Mouse (Mus musculus): ENCODE data around the gene Ptk7. TPM values are rescaled to one million over a fixed set of nuclear protein-coding genes. Genes with fewer than 3 reads are reported as not detected.

Ptk7 gene
- total and polyA plus RNA-seq, 3 experiments = 0.01 to 0.05 TPM; not detected in 1

DNA sequence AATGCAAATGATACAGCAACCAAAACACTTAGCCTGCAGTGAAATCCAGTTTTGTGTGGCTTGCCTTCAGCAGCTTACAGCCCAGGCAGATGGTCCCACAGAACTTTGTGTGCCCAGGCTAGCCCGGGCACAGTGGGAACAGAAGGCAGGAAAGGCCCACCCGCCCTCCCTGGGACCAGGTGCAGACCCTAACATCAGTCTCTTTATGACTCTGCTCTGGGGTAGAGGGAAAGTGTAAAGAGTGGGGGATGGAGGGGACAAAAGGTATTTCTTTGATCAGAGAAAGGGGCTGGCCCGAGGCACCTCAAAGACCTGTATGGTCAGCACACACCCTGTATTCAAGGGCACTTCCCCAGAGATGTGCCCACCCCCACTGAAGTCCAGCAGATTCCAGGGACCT lies 16.1 kb downstream of the Ptk7 start:
- Histone ChIP-seq H3K4me3 (ENCODE audit: low read depth, low read length) (no peak overlapping the region), H3K27me3 (ENCODE audit: insufficient read depth, low read length) (peaks cover 28% of the 10 kb centered on the region), H3K9me3 (replicated peaks) (no peaks in the 10 kb centered on the region), H3K4me1 (ENCODE audit: insufficient read depth, low read depth, low read length) (no peaks in the 10 kb centered on the region), H3K36me3 (replicated peaks) (no peaks in the 10 kb centered on the region)
- no peak for TF ChIP-seq GATA1 (IDR thresholded peaks at IDR 0.05; ENCODE audit: borderline replicate concordance, low read length)
- no peak for TF ChIP-seq CTCF (IDR thresholded peaks at IDR 0.05; ENCODE audit: low read depth, low read length)
- TF ChIP-seq GATA2 (IDR thresholded peaks at IDR 0.05; ENCODE audit: borderline replicate concordance, low read depth, low read length) = no peak
- no peak for TF ChIP-seq POLR2AphosphoS5 (IDR thresholded peaks at IDR 0.05; ENCODE audit: insufficient replicate concordance, low read depth, low read length)
- TF ChIP-seq TAL1 (conservative IDR thresholded peaks at IDR 0.05; ENCODE audit: low read depth, low read length) = no peak
- no peak for ATAC-seq (ENCODE audit: extremely low read depth, insufficient number of reproducible peaks, low FRiP score, poor library complexity, severe bottlenecking)
- DNase-seq (ENCODE audit: low spot score) = no peak

GRCm38 (mm10) chr17:46612820-46613219 lies 16.5 kb downstream of the Ptk7 start:
- no peaks in the 10 kb centered on the region for H3K36me3 ChIP-seq (replicated peaks)
- TF ChIP-seq GATA1 (IDR thresholded peaks at IDR 0.05; ENCODE audit: borderline replicate concordance, low read length) (no peak), GATA2 (IDR thresholded peaks at IDR 0.05; ENCODE audit: borderline replicate concordance, low read depth, low read length) (no peak), POLR2AphosphoS5 (IDR thresholded peaks at IDR 0.05; ENCODE audit: insufficient replicate concordance, low read depth, low read length) (no peak)
- no peak overlapping the region for H3K4me3 ChIP-seq (ENCODE audit: low read depth, low read length)
- no peaks in the 10 kb centered on the region for H3K9me3 ChIP-seq (replicated peaks)
- no peaks in the 10 kb centered on the region for H3K4me1 ChIP-seq (ENCODE audit: insufficient read depth, low read depth, low read length)
- peaks cover 30% of the 10 kb centered on the region for H3K27me3 ChIP-seq (ENCODE audit: insufficient read depth, low read length)
- no peak for ATAC-seq (ENCODE audit: extremely low read depth, insufficient number of reproducible peaks, low FRiP score, poor library complexity, severe bottlenecking)
- no peak for DNase-seq (ENCODE audit: low spot score)

DNA sequence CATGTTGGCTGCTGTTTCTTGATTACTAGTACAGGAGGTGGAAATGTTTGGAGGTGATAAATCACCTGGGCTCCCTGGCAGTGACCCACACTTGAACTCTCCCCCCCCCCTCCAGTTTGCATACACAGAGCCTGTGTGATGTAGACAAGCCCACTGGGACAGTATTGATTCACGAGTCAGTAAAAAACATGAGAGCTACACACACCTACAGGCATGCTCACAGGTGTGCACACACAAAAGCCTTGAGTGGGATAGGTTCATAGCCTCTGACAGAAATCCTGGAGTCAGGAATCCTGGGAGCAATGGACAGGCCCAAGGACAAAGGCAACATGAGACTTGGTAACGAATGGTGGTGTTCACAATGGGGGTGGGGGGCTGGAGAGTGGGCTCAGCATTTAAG lies 17.1 kb downstream of the Ptk7 start:
- TF ChIP-seq GATA1 (IDR thresholded peaks at IDR 0.05; ENCODE audit: borderline replicate concordance, low read length) (no peak), GATA2 (IDR thresholded peaks at IDR 0.05; ENCODE audit: borderline replicate concordance, low read depth, low read length) (no peak), POLR2AphosphoS5 (IDR thresholded peaks at IDR 0.05; ENCODE audit: insufficient replicate concordance, low read depth, low read length) (no peak), TAL1 (conservative IDR thresholded peaks at IDR 0.05; ENCODE audit: low read depth, low read length) (no peak), CTCF (IDR thresholded peaks at IDR 0.05; ENCODE audit: low read depth, low read length) (no peak)
- H3K4me3 ChIP-seq (ENCODE audit: low read depth, low read length) = no peak overlapping the region
- ATAC-seq (ENCODE audit: extremely low read depth, insufficient number of reproducible peaks, low FRiP score, poor library complexity, severe bottlenecking) = no peak
- no peaks in the 10 kb centered on the region for H3K9me3 ChIP-seq (replicated peaks)
- H3K27me3 ChIP-seq (ENCODE audit: insufficient read depth, low read length) = peaks cover 25% of the 10 kb centered on the region
- H3K4me1 ChIP-seq (ENCODE audit: insufficient read depth, low read depth, low read length) = no peaks in the 10 kb centered on the region
- no peaks in the 10 kb centered on the region for H3K36me3 ChIP-seq (replicated peaks)
- DNase-seq (ENCODE audit: low spot score) = no peak

DNA sequence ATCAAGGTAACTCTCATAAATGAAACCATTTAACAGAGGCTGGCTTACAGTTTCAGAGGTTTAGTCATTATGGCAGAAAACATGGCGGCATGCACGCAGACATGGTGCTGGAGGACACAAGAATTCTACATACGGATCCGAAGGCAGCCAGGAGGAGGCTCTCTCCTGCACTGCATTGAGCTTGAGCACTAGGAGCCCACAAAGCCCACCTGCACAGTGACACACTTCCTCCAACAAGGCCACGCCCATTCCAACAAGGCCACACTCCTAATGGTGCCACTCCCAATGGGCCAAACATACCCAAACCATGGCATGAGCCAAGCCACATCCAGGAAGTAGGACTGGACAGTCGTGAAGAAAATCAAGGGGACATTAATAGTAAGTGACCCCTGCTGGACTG lies 18.0 kb downstream of the Ptk7 start:
- H3K27me3 ChIP-seq (ENCODE audit: insufficient read depth, low read length) = peaks cover 23% of the 10 kb centered on the region
- no peaks in the 10 kb centered on the region for H3K4me1 ChIP-seq (ENCODE audit: insufficient read depth, low read depth, low read length)
- no peak overlapping the region for H3K4me3 ChIP-seq (ENCODE audit: low read depth, low read length)
- no peaks in the 10 kb centered on the region for H3K9me3 ChIP-seq (replicated peaks)
- ATAC-seq (ENCODE audit: extremely low read depth, insufficient number of reproducible peaks, low FRiP score, poor library complexity, severe bottlenecking) (no peak), DNase-seq (ENCODE audit: low spot score) (no peak)
- H3K36me3 ChIP-seq (replicated peaks) = no peaks in the 10 kb centered on the region
- no peak for TF ChIP-seq GATA2 (IDR thresholded peaks at IDR 0.05; ENCODE audit: borderline replicate concordance, low read depth, low read length)

DNA sequence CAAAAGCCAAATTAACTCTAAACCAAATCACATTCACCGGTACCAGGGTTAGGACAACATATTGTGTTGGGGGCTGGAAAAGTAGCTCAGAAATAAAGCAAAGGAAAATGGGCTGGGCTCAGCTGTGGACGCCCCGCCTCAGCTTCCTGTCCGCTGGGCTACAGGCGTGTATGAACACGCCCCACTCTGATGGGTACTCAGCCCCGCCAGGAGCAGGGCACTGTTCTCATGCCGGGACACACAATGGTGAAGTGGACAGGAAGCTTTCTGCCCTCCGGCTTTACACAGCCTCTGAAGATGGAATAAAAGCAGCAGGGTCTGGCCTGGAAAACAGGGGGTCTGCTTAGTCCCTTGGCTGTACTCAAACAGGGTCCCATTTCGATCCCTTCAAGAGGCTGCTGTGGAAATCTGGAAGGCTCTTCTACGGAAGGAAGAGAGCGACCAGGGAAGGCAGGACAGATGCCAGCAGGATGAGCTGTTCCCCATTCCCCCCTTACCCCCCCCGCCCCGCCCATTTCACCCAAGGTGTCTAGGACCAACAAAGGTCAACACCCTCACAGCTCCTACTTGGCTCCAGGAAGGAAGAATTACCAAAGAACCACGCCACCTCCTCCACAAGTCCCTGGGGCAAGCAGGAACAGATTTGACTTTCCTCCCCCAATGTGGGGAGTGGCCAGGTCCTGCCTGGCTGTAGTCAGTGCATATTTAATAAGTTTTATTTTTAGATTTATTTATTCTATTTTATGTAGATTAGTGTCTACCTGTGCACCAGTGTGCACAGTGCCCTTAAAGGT lies 19.4 kb downstream of the Ptk7 start:
- TF ChIP-seq GATA2 (IDR thresholded peaks at IDR 0.05; ENCODE audit: borderline replicate concordance, low read depth, low read length) (no peak), TAL1 (conservative IDR thresholded peaks at IDR 0.05; ENCODE audit: low read depth, low read length) (no peak), POLR2AphosphoS5 (IDR thresholded peaks at IDR 0.05; ENCODE audit: insufficient replicate concordance, low read depth, low read length) (no peak), CTCF (IDR thresholded peaks at IDR 0.05; ENCODE audit: low read depth, low read length) (no peak), GATA1 (IDR thresholded peaks at IDR 0.05; ENCODE audit: borderline replicate concordance, low read length) (no peak)
- Histone ChIP-seq H3K36me3 (replicated peaks) (no peaks in the 10 kb centered on the region), H3K27me3 (ENCODE audit: insufficient read depth, low read length) (peaks cover 25% of the 10 kb centered on the region), H3K4me1 (ENCODE audit: insufficient read depth, low read depth, low read length) (no peaks in the 10 kb centered on the region), H3K9me3 (replicated peaks) (no peaks in the 10 kb centered on the region), H3K4me3 (ENCODE audit: low read depth, low read length) (no peak overlapping the region)
- DNase-seq (ENCODE audit: low spot score) = no peak
- no peak for ATAC-seq (ENCODE audit: extremely low read depth, insufficient number of reproducible peaks, low FRiP score, poor library complexity, severe bottlenecking)

DNA sequence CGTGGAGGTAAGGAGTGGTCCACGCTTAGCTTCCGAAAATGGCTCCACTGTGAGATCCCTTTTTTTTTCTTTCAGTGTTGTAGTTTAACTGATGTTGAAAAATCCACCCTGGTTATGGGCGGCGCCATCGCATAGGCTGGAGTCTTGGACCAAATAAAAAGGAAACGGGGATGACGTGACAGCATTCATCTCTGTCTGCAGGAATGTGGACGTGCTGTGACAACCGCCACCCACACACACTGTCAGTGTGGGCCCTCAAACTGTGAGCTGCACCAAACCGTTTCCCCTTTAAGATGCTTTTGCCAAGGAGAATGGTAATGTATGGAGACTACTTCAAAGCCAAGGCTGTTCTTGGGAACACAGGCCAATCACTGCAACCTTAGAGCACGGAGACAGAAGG lies 23.3 kb downstream of the Ptk7 start:
- Histone ChIP-seq H3K4me3 (ENCODE audit: low read depth, low read length) (no peak overlapping the region), H3K36me3 (replicated peaks) (no peaks in the 10 kb centered on the region), H3K27me3 (ENCODE audit: insufficient read depth, low read length) (peaks cover 20% of the 10 kb centered on the region), H3K9me3 (replicated peaks) (no peaks in the 10 kb centered on the region), H3K4me1 (ENCODE audit: insufficient read depth, low read depth, low read length) (no peaks in the 10 kb centered on the region)
- no peak for TF ChIP-seq GATA1 (IDR thresholded peaks at IDR 0.05; ENCODE audit: borderline replicate concordance, low read length)
- ATAC-seq (ENCODE audit: extremely low read depth, insufficient number of reproducible peaks, low FRiP score, poor library complexity, severe bottlenecking) (no peak), DNase-seq (ENCODE audit: low spot score) (no peak)

GRCm38 (mm10) chr17:46605126-46605525 lies 24.2 kb downstream of the Ptk7 start:
- ATAC-seq (ENCODE audit: extremely low read depth, insufficient number of reproducible peaks, low FRiP score, poor library complexity, severe bottlenecking) (no peak), DNase-seq (ENCODE audit: low spot score) (no peak)
- H3K9me3 ChIP-seq (replicated peaks) = no peaks in the 10 kb centered on the region
- H3K4me3 ChIP-seq (ENCODE audit: low read depth, low read length) = no peak overlapping the region
- no peaks in the 10 kb centered on the region for H3K36me3 ChIP-seq (replicated peaks)
- TF ChIP-seq CTCF (IDR thresholded peaks at IDR 0.05; ENCODE audit: low read depth, low read length) (no peak), GATA1 (IDR thresholded peaks at IDR 0.05; ENCODE audit: borderline replicate concordance, low read length) (no peak), TAL1 (conservative IDR thresholded peaks at IDR 0.05; ENCODE audit: low read depth, low read length) (no peak), GATA2 (IDR thresholded peaks at IDR 0.05; ENCODE audit: borderline replicate concordance, low read depth, low read length) (no peak), POLR2AphosphoS5 (IDR thresholded peaks at IDR 0.05; ENCODE audit: insufficient replicate concordance, low read depth, low read length) (no peak)
- no peaks in the 10 kb centered on the region for H3K4me1 ChIP-seq (ENCODE audit: insufficient read depth, low read depth, low read length)
- H3K27me3 ChIP-seq (ENCODE audit: insufficient read depth, low read length) = peaks cover 17% of the 10 kb centered on the region
